Mouse (Mus musculus) liver, postnatal 0 days (tissue): ENCODE results near the gene Mipol1. TPM values are rescaled to one million over a fixed set of nuclear protein-coding genes. Genes with fewer than 3 reads are reported as not detected.

Source experiments
- ATAC-seq: fragments of 200-750 bp; cut with Nextera tagmentation; 2 replicates; pipeline ENCODE4 v1.8.0; 2017; ENCODE audit warnings: mild to moderate bottlenecking, moderate library complexity
- DNase-seq: peaks from one replicate; pipeline ENCODE4 v3.0.0-alpha.2; 2016
- H3K27ac ChIP-seq: fragments of 300-500 bp; sonication (generic); 2 replicates; pipeline ENCODE4 v1.5.1; 2014; ENCODE audit warnings: antibody characterized with exemption, moderate library complexity, mild to moderate bottlenecking, low read depth
- H3K27me3 ChIP-seq: fragments of 300-500 bp; sonication (generic); 2 replicates; pipeline ENCODE4 v1.6.1; 2014; ENCODE audit warnings: low read length, control low read depth, mixed read lengths; ENCODE audit not compliant: insufficient read depth
- H3K36me3 ChIP-seq: fragments of 300-500 bp; sonication (generic); replicated peaks from 2 replicates; pipeline ENCODE4 v1.6.1; 2014; ENCODE audit warnings: mild to moderate bottlenecking, control low read depth, low read length, moderate library complexity, mixed read lengths; ENCODE audit not compliant: insufficient read depth
- H3K4me1 ChIP-seq: fragments of 300-500 bp; sonication (generic); 2 replicates; pipeline ENCODE4 v1.6.1; 2014; ENCODE audit warnings: antibody characterized with exemption, mild to moderate bottlenecking, control low read depth; ENCODE audit not compliant: insufficient read depth
- H3K4me2 ChIP-seq: fragments of 300-500 bp; sonication (generic); 2 replicates; pipeline ENCODE4 v1.6.1; 2014; ENCODE audit warnings: low read depth, mild to moderate bottlenecking, low read length, moderate library complexity, mixed read lengths
- H3K4me3 ChIP-seq: fragments of 300-500 bp; sonication (generic); 2 replicates; pipeline ENCODE4 v1.5.1; 2014; ENCODE audit warnings: low read depth, low read length
- H3K9ac ChIP-seq: fragments of 300-500 bp; sonication (generic); replicated peaks from 2 replicates; pipeline ENCODE4 v1.6.1; 2014; ENCODE audit warnings: mild to moderate bottlenecking, moderate library complexity
- H3K9me3 ChIP-seq: fragments of 300-500 bp; sonication (generic); 2 replicates; pipeline ENCODE4 v1.6.1; 2016; ENCODE audit warnings: mild to moderate bottlenecking, control low read depth, low read length, mixed read lengths
- CTCF ChIP-seq: sonication (generic); IDR thresholded peaks from 2 replicates; pipeline ENCODE4 v1.5.1; 2016; ENCODE audit warnings: antibody characterized with exemption, low read depth
- EP300 ChIP-seq: IDR thresholded peaks from 2 replicates; pipeline ENCODE4 v1.6.1; 2016; ENCODE audit warnings: antibody characterized with exemption, low read depth, mild to moderate bottlenecking
- WGBS: fragments of 180-500 bp; shearing (Covaris S2); extraction: QIAGEN DNeasy Blood & Tissue Kit; methylation state at CpG from one replicate; pipeline ENCODE4 v1.1.7; 2014; ENCODE audit not compliant: insufficient replicate concordance; 5-methylcytosine and 5-hydroxymethylcytosine counted together
- polyA plus RNA-seq: library from polyadenylated mRNA; unstranded; fragments of >200 nt; fragmentation: Nextera tagmentation; extraction: Ambion mirVana; gene quantifications from 2 replicates; pipeline ENCODE4 v1.2.1, GENCODE M21; 2015

The Mipol1 gene
- polyA plus RNA-seq, 1 experiment from 2014 or later: 2.1 TPM

- WGBS: 28% methylated on average over 14 of the region's 14 CpGs
- Histone ChIP-seq H3K9ac (peak overlapping the region; percentile 69), H3K27ac (peak overlapping the region; percentile 89), H3K36me3 (no peaks in the 10 kb centered on the region; the same call in 1 of the 2 replicates), H3K4me2 (peak overlapping the region; percentile 93), H3K27me3 (no peaks in the 10 kb centered on the region), H3K4me3 (peak overlapping the region; percentile 67), H3K4me1 (peaks cover 14% of the 10 kb centered on the region), H3K9me3 (no peaks in the 10 kb centered on the region)
- peak; percentile 49 for DNase-seq
- TF ChIP-seq EP300 (no peak), CTCF (peak; percentile 57)
- peak; percentile 26 for ATAC-seq
These were observed 1.1 kb downstream of the Mipol1 start for GRCm38 (mm10) chr12:57231085-57231875.

- no peak for ATAC-seq
- peaks cover 14% of the 10 kb centered on the region for H3K4me1 ChIP-seq
- no peak overlapping the region for H3K4me3 ChIP-seq
- no peaks in the 10 kb centered on the region; the same call in 1 of the 2 replicates for H3K36me3 ChIP-seq
- no peaks in the 10 kb centered on the region for H3K9me3 ChIP-seq
- 60% methylated on average over 5 of the region's 5 CpGs for WGBS
- no peak for DNase-seq
- H3K27ac ChIP-seq: no peak overlapping the region
- no peaks in the 10 kb centered on the region for H3K27me3 ChIP-seq
- H3K9ac ChIP-seq: no peak overlapping the region
- TF ChIP-seq CTCF: 0 out of 2 replicates have a peak, but pooled peaks have one; percentile 17
- TF ChIP-seq EP300: no peak
- 0 out of 2 replicates have a peak overlapping the region, but pooled peaks have one; percentile 18 for H3K4me2 ChIP-seq
These were observed 3.2 kb downstream of the Mipol1 start for GRCm38 (mm10) chr12:57233386-57233785.

DNA sequence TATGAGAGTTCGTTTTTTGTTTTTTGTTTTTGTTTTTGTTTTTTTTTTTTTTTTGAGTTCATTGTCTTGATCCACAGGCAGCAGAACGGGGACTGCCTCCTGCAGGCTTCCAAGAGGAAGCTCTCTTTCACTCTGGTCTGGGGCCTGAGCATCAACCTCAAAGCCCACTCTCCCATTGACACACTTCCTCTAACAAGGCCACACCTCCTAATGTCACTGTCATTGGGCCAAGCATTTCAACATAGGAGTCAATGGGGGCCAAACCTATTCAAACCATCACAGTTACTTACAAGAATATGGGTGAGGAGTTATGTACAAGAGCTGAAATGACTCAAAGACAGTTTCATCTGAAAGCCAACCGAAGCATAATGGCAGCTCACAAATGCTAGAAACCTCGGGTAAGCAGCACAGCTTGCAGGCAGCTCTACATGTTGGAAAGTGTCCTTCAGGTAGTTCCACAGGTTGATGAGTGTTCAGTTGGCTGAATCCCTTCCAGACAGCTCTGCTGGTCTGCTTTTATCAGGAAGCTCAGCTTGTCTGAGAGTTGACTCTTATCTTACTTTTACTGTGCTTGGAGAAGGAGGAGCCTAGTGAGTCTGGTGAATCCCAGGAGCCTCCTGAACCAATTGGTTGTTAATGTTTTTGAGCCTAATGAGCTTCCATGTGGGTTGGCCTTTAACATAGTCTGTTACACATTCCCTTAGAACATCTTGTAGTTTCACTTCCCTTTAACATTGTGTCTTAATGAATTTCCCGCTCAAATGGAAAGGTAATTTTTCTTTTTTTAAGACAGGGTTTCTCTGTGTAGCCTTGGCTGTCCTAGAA is 13.7 kb downstream of the Mipol1 start:
- Histone ChIP-seq H3K4me3 (no peak overlapping the region), H3K9ac (no peak overlapping the region), H3K4me2 (no peak overlapping the region), H3K27me3 (no peaks in the 10 kb centered on the region), H3K9me3 (no peaks in the 10 kb centered on the region), H3K4me1 (no peaks in the 10 kb centered on the region; the same call in 1 of the 2 replicates), H3K36me3 (peaks cover 7% of the 10 kb centered on the region), H3K27ac (no peak overlapping the region)
- ATAC-seq (peak; percentile 45), DNase-seq (no peak)
- TF ChIP-seq CTCF (no peak), EP300 (no peak)
- 67% methylated on average over 5 of the region's 5 CpGs for WGBS

GRCm38 (mm10) chr12:57258572-57258971 is 28.3 kb downstream of the Mipol1 start:
- H3K4me3 ChIP-seq: no peak overlapping the region
- WGBS: 42% methylated on average over 2 of the region's 2 CpGs
- no peaks in the 10 kb centered on the region for H3K27me3 ChIP-seq
- H3K36me3 ChIP-seq: no peaks in the 10 kb centered on the region
- no peaks in the 10 kb centered on the region for H3K9me3 ChIP-seq
- no peak overlapping the region for H3K27ac ChIP-seq
- no peak for TF ChIP-seq EP300
- TF ChIP-seq CTCF: peak; percentile 20
- H3K9ac ChIP-seq: no peak overlapping the region
- DNase-seq (no peak), ATAC-seq (no peak)
- no peak overlapping the region for H3K4me2 ChIP-seq
- H3K4me1 ChIP-seq: no peaks in the 10 kb centered on the region

DNA sequence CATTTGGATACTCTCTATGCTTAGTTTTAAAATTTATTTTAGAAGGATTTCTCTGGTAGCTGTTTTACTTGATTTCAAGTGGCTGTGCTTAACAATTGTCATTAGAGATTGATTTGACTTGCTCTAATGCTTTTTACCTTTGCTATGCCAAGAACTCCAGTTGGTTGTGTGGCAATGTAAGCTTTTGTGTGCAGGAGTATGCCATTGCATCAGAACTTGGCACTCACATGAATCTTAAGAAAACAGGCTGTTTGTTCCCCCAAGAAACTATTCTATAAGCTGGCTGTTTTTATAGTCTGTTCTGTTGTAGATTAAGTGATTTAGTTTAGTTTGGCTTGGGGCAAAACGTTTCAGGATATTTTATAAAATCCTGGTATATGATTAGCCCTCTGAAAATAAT is 45.2 kb downstream of the Mipol1 start:
- Histone ChIP-seq H3K36me3 (no peaks in the 10 kb centered on the region), H3K27ac (no peak overlapping the region), H3K9ac (no peak overlapping the region), H3K27me3 (no peaks in the 10 kb centered on the region), H3K4me3 (no peak overlapping the region), H3K9me3 (no peaks in the 10 kb centered on the region), H3K4me1 (no peaks in the 10 kb centered on the region), H3K4me2 (no peak overlapping the region)
- 49% methylated on average over 1 of the region's 1 CpGs for WGBS
- ATAC-seq (no peak), DNase-seq (no peak)
- TF ChIP-seq EP300: no peak
- no peak for TF ChIP-seq CTCF
